Mouse (Mus musculus) embryonic facial prominence, embryonic 15.5 days (tissue): ENCODE measurements around the gene Samd8. TPM values are rescaled to one million over a fixed set of nuclear protein-coding genes. Genes with fewer than 3 reads are reported as not detected.

Source experiments
- ATAC-seq: fragments of 200-750 bp; cut with Nextera tagmentation; 2 replicates; pipeline ENCODE4 v1.8.0; 2017; ENCODE audit warnings: low read depth, moderate TSS enrichment; ENCODE audit not compliant: insufficient number of reproducible peaks, low FRiP score, low TSS enrichment
- H3K27ac ChIP-seq: fragments of 300-500 bp; sonication (generic); replicated peaks from 2 replicates; pipeline ENCODE4 v1.5.1; 2015; ENCODE audit warnings: mild to moderate bottlenecking, inconsistent platforms
- H3K27me3 ChIP-seq: fragments of 300-500 bp; sonication (generic); 2 replicates; pipeline ENCODE4 v1.6.1; 2015; ENCODE audit warnings: inconsistent platforms
- H3K36me3 ChIP-seq: fragments of 300-500 bp; sonication (generic); 2 replicates; pipeline ENCODE4 v1.6.1; 2015; ENCODE audit warnings: mild to moderate bottlenecking, inconsistent platforms
- H3K4me1 ChIP-seq: fragments of 300-500 bp; sonication (generic); 2 replicates; pipeline ENCODE4 v1.6.1; 2015; ENCODE audit warnings: inconsistent platforms
- H3K4me2 ChIP-seq: fragments of 300-500 bp; sonication (generic); replicated peaks from 2 replicates; pipeline ENCODE4 v1.6.1; 2015; ENCODE audit warnings: mild to moderate bottlenecking, inconsistent platforms
- H3K4me3 ChIP-seq: fragments of 300-500 bp; sonication (generic); replicated peaks from 2 replicates; pipeline ENCODE4 v1.5.1; 2015; ENCODE audit warnings: mild to moderate bottlenecking, inconsistent platforms
- H3K9ac ChIP-seq: fragments of 300-500 bp; sonication (generic); 2 replicates; pipeline ENCODE4 v1.6.1; 2015; ENCODE audit warnings: inconsistent platforms
- H3K9me3 ChIP-seq: fragments of 300-500 bp; sonication (generic); replicated peaks from 2 replicates; pipeline ENCODE4 v1.6.1; 2016; ENCODE audit warnings: inconsistent platforms
- WGBS: fragments of 180-500 bp; shearing (Covaris S2); methylation state at CpG from one replicate; pipeline ENCODE4 v1.1.7; 2015; 5-methylcytosine and 5-hydroxymethylcytosine counted together
- polyA plus RNA-seq: library from polyadenylated mRNA; unstranded; fragments of >200 nt; fragmentation: Nextera tagmentation; extraction: Ambion mirVana; gene quantifications from 2 replicates; pipeline ENCODE4 v1.2.1, GENCODE M21; 2015

The Samd8 gene
- polyA plus RNA-seq, 1 experiment from 2014 or later, result 11.8 TPM

DNA sequence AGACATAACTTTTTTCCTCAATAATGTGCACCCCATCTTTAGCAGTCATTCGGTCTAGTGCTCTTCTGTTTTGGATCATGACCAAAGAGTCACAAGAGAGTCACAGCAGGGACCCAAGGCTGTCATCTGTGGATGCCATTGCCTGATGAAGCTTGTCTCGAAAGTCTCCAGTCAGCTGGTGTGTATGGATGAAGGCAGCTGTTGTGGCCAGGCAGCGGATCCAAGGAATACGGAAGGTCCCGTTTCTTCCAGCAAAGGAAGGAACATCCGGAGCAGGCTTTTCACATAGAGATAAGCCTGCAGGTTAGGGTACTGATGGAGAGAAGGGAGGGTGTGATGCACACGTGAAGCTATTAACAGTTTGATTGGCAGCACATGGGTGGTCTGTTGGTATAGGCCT, 51.3 kb downstream of the Samd8 start:
- WGBS, result 74% methylated on average over 7 of the region's 7 CpGs
- no peak overlapping the region for H3K4me2 ChIP-seq
- no peak overlapping the region for H3K9ac ChIP-seq
- peaks cover 9% of the 10 kb centered on the region; the same call in 1 of the 2 replicates for H3K36me3 ChIP-seq
- H3K27me3 ChIP-seq, result no peaks in the 10 kb centered on the region
- no peak overlapping the region for H3K4me3 ChIP-seq
- no peaks in the 10 kb centered on the region for H3K9me3 ChIP-seq
- ATAC-seq, result no peak
- no peaks in the 10 kb centered on the region for H3K4me1 ChIP-seq
- H3K27ac ChIP-seq, result no peak overlapping the region

DNA sequence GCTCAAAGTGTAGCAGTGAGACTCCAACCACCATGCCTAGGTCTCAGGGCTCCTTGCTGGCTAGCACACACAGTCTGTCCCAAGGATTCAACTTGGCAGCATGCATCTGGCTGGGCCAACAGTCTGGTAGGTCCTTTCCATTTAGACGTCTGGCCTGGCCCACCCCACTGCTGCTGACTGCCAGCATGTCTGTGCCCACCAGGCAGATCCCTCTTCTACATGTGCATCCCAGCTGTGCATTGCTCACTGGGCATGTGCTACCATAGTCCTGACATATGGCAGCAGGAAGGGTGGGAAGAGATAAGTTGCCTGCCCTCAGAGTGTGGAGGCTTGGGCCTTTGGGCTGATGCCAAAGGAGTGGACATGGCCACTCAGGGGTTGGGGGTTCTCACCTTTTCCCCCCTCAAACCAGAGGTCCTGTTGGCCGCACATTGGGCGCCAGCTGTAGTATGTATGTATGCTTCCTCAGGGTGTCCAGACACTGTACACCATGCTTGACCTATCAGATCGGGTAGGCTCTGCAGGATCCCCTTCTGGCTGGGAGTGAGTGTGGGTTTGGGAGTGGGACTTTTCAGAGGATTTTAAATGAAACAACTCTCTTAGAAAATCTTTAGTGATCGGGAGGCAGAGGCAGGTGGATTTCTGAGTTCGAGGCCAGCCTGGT, 52.3 kb downstream of the Samd8 start:
- Histone ChIP-seq H3K4me2 (no peak overlapping the region), H3K36me3 (peaks cover 9% of the 10 kb centered on the region; the same call in 1 of the 2 replicates), H3K4me1 (no peaks in the 10 kb centered on the region), H3K27ac (no peak overlapping the region), H3K27me3 (no peaks in the 10 kb centered on the region), H3K9me3 (no peaks in the 10 kb centered on the region), H3K4me3 (no peak overlapping the region), H3K9ac (no peak overlapping the region)
- WGBS, result 85% methylated on average over 6 of the region's 6 CpGs
- peak; percentile 47 for ATAC-seq

DNA sequence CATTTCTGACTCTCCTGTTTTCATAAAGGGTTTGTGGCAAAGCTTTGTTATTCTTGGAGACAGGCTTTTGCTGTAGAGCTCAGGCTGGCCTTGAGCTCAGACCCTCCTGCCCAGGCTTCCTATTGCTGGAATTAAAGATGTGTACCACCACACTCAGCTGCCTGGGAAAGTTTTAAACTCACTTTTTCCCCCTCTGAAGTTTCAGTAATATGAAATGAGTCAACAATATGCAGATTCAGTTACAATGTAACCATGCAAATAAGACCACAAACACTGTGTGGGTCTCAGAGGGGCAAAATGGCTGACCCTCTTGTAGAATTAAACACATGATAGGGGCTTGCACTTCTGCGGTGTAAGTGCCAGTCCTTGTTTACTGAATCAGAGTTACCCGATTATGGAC, 55.9 kb downstream of the Samd8 start:
- WGBS, result 71% methylated on average over 2 of the region's 2 CpGs
- Histone ChIP-seq H3K9me3 (no peaks in the 10 kb centered on the region), H3K4me1 (no peaks in the 10 kb centered on the region), H3K27me3 (no peaks in the 10 kb centered on the region), H3K4me3 (no peak overlapping the region), H3K36me3 (no peaks in the 10 kb centered on the region), H3K9ac (no peak overlapping the region), H3K27ac (no peak overlapping the region), H3K4me2 (no peak overlapping the region)
- ATAC-seq, result no peak

DNA sequence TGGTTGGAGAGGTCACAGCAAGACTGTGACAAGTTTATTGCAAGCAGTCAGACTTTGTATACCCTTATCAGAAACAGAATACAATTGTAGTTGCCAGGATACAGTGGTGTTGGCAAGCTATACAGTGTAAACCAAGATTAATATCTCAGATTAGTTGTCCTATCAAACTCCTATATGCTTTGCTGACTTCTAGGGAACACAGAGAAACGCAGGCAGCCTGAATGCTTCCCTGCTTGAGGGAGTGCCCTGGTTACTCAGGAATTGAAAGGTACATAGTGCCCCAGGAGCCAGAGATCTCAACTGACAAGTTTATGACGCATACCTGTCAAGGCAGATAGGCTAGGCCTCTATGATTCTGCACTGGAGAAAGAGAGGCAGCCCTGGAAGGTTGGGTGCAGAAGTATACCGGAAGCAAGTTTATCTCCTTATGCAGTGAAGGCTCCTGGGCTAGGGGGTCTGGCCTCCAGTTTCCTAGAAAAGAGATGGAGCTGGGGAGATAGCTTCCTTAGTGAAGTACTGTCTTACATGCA, 56.4 kb downstream of the Samd8 start:
- ATAC-seq, result no peak
- 74% methylated on average over 3 of the region's 3 CpGs for WGBS
- H3K4me3 ChIP-seq, result no peak overlapping the region

DNA sequence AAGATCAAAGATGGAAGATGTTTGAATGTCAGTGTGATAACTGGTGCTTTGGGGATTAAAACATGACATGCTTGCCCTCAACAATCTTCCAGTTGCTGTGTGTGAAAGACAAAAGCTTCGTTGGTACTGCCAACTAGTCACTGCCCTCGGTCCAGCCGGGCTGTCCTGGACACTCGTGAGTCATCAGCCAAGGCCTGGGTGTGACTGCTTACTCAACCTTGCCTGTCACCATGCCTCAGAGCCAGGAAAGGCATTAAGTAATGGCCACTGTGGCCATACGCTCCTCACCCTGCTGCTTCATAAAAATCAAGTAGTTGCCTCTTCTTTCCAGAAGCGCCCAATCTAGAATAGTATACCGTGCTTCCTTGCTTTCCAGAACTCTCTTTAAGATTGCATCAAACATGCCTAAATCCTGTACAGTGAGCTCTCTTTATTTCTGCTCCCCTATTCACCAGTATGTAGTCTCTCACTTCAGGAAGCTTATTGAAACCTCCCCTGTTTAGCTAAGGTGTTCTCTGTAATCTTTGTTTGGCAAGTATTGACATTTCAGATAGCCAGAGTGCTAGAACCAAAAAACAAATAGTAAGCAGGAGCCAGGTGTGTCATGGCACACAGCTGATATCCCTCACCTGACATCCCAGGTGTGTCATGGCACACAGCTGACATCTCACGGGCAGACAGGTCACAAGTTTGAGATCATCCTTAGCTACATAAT, 58.0 kb downstream of the Samd8 start:
- ATAC-seq, result no peak
- 83% methylated on average over 8 of the region's 8 CpGs for WGBS
- H3K36me3 ChIP-seq, result no peaks in the 10 kb centered on the region

More for the DNA sequence above, 56.4 kb downstream of the Samd8 start:
- Histone ChIP-seq H3K36me3 (no peaks in the 10 kb centered on the region), H3K4me1 (no peaks in the 10 kb centered on the region), H3K9me3 (no peaks in the 10 kb centered on the region), H3K27ac (no peak overlapping the region), H3K4me2 (no peak overlapping the region), H3K9ac (no peak overlapping the region), H3K27me3 (no peaks in the 10 kb centered on the region)

DNA sequence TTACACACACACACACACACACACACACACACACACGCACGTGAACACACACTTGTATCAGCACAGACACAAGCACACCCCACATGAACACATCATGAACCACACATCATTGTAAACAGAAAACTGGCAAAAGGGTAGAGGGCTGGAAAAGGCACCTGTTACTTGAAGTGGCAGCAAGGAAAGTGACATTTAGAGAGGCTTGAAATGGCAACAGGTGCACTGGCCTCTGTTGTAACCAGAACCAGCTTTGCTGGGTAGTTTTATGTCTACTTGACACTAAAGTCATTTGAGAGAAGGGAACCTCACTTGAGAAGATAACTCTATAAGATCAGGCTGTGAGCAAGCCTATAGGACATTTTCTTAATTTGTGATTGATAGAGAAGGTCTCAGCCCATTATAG, 59.1 kb downstream of the Samd8 start:
- WGBS, result 87% methylated on average over 2 of the region's 2 CpGs
- Histone ChIP-seq H3K9me3 (no peaks in the 10 kb centered on the region), H3K4me2 (no peak overlapping the region), H3K27ac (no peak overlapping the region), H3K27me3 (no peaks in the 10 kb centered on the region), H3K9ac (no peak overlapping the region), H3K4me1 (no peaks in the 10 kb centered on the region), H3K36me3 (no peaks in the 10 kb centered on the region), H3K4me3 (no peak overlapping the region)
- ATAC-seq, result no peak

More for the DNA sequence above, 58.0 kb downstream of the Samd8 start:
- no peak overlapping the region for H3K27ac ChIP-seq
- H3K27me3 ChIP-seq, result no peaks in the 10 kb centered on the region
- no peak overlapping the region for H3K9ac ChIP-seq
- H3K4me2 ChIP-seq, result no peak overlapping the region
- no peaks in the 10 kb centered on the region for H3K4me1 ChIP-seq
- H3K9me3 ChIP-seq, result no peaks in the 10 kb centered on the region
- H3K4me3 ChIP-seq, result no peak overlapping the region

DNA sequence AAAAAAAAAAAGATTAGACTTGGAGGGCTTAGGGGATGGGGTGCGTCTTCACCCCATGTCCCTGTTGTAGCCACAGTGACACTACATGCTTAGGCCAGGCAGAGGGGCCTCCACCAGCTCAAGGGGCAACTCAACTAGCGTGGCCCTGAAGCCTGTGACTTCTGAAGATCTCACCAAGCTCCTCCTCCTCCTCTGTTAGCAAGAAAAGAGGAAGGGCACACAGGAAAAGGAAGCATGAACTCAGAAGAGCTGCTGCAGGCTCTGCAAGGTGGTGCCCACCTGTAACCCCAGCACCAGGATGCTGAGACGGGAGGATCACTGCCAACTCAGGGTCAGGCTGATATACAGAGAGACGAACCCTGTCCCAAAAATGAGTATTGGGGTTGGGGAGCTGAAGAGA, 61.0 kb downstream of the Samd8 start:
- Histone ChIP-seq H3K4me3 (no peak overlapping the region), H3K27ac (no peak overlapping the region), H3K36me3 (no peaks in the 10 kb centered on the region), H3K4me1 (no peaks in the 10 kb centered on the region), H3K27me3 (no peaks in the 10 kb centered on the region), H3K9me3 (no peaks in the 10 kb centered on the region), H3K9ac (no peak overlapping the region), H3K4me2 (no peak overlapping the region)
- 83% methylated on average over 4 of the region's 4 CpGs for WGBS
- ATAC-seq, result no peak

DNA sequence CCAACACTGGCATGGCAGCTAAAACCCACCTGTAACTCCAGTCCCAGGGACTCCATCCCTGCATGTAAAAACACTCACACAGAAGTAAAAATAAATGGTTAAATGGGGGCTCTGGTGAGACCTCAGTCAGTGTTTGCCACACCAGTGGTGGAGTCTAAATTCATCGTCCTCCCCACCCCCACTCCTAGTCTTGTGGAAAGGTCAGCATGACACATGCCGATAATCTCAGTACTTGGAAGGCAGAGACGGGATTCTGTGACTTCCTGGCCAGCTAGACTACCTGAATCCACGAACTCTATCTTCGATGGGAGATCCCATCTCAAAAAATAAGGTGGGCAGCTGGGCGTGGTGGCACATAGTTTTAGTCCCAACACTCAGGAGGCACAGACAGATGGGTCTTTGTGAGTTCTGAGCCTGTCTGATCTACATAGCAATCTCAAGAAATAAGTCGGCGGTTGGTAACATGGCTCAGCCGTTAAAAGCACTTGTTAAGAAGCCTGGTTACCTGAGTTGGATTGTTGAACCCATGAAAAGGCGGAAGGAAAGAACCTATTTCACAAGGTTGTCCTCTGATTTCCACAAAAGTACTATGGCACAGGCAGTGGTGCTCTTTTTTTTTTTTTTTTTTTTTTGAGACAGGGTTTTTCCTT, 61.5 kb downstream of the Samd8 start:
- ATAC-seq, result no peak
- Histone ChIP-seq H3K27me3 (no peaks in the 10 kb centered on the region), H3K4me2 (no peak overlapping the region), H3K27ac (no peak overlapping the region), H3K36me3 (no peaks in the 10 kb centered on the region), H3K9ac (no peak overlapping the region), H3K4me1 (no peaks in the 10 kb centered on the region), H3K9me3 (no peaks in the 10 kb centered on the region), H3K4me3 (no peak overlapping the region)
- 81% methylated on average over 10 of the region's 10 CpGs for WGBS

DNA sequence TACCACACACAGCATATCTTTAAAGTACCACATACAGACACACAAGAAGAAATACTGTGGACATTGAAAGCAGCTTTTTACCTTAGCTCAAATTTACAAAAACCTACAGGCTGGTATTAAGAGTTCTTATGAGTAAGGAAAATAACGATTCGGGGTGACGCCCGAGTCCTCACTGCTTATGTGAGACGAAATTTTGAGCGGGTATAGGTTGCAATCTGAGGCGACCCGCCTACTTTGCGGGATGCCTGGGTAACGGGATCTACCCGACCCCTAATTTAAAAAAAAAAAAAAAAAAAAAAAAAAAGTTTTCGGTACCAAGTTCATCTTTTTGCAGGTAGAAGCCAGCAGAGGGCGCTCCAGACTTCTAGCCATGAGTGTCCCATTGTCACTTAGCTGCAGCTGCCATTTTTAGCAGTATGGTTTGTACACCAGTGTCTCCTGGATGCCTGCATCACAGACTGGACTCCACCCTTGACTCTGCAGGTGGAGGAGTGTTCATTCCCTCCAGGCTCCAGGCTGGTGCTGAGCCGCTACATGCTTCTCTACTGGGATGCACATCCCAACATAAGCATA, 62.3 kb downstream of the Samd8 start:
- 20% methylated on average over 14 of the region's 14 CpGs for WGBS
- Histone ChIP-seq H3K4me1 (no peaks in the 10 kb centered on the region), H3K36me3 (no peaks in the 10 kb centered on the region), H3K27ac (no peak overlapping the region), H3K9ac (no peak overlapping the region), H3K4me2 (no peak overlapping the region), H3K9me3 (no peaks in the 10 kb centered on the region), H3K4me3 (no peak overlapping the region), H3K27me3 (no peaks in the 10 kb centered on the region)
- no peak for ATAC-seq

DNA sequence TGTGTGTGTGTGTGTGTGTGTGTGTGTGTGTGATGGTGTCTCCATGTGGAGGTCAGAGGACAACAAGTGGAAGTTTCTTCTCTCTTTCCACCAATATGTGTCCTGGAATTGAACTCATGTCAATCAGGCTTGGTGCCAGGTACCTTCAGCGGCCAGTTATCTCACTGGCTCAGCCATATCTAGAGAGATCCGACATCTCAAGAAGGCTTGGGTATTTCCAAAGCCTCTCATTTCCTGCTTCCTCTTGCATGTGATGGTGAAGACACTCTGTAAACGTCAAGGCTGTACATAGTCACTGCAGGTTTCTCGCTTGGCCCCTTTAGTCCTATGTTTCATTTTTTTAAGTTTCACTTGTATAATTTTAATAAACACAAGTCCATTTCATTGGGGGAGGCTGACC, 62.9 kb downstream of the Samd8 start:
- Histone ChIP-seq H3K9ac (no peak overlapping the region), H3K4me1 (no peaks in the 10 kb centered on the region), H3K27me3 (no peaks in the 10 kb centered on the region), H3K9me3 (no peaks in the 10 kb centered on the region), H3K4me2 (no peak overlapping the region), H3K27ac (no peak overlapping the region), H3K36me3 (no peaks in the 10 kb centered on the region), H3K4me3 (no peak overlapping the region)
- no peak for ATAC-seq
- 73% methylated on average over 4 of the region's 4 CpGs for WGBS

DNA sequence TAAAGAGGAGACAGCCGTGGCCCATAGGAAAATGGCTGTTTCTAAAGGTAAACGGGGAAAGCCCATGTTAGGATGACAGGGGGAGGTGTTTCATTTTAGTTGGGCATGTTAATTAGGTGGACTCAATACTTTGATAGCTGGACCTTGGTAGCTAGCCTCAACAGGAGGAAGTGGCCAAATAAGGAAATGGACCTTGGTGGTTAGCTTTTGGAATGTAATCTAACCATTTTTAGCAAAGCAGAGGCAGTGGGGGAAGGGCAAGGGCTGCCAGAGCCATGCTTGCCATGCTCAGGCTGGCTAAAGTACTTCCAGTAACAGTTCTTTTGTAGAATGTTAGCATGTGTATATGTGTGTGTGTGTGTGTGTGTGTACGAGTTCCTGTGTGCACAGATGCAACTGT, 63.5 kb downstream of the Samd8 start:
- H3K27me3 ChIP-seq, result no peaks in the 10 kb centered on the region
- H3K4me2 ChIP-seq, result no peak overlapping the region
- ATAC-seq, result no peak
- no peaks in the 10 kb centered on the region for H3K4me1 ChIP-seq
- no peak overlapping the region for H3K9ac ChIP-seq
- H3K36me3 ChIP-seq, result no peaks in the 10 kb centered on the region
- H3K4me3 ChIP-seq, result no peak overlapping the region
- 79% methylated on average over 3 of the region's 3 CpGs for WGBS
- H3K27ac ChIP-seq, result no peak overlapping the region
- H3K9me3 ChIP-seq, result no peaks in the 10 kb centered on the region
